Mouse (Mus musculus): ENCODE results near the gene Ripor2.
A peak's percentile ranks its signal among the peaks of the same experiment; 100 is the strongest.

Ripor2 gene

DNA sequence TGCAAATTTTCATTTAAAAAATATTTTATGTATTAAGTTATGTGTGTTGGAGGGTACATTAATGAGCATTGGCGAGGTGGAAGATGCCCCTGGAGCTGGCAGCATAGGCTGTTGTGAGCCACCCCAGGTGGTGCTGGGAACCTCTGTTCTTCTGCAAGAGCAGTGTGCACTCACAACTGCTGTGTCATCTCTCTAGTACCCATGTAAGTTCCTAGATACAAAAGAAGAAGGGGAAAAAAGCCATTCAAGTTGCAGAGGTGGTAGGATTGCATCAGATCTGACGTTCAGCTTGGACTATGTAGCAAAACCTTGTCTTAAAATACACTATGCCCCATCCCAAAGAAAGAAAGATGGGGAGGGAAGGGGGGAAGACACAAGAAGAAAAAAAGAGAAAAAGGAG, 65.5 kb downstream of the Ripor2 start:
- no peak for DNase-seq (ENCODE audit: low spot score)

- DNase-seq (ENCODE audit: low spot score), result no peak
These were observed 66.0 kb downstream of the Ripor2 start for GRCm38 (mm10) chr13:24648027-24648426.

- no peak for DNase-seq (ENCODE audit: low spot score)
These were observed 66.7 kb downstream of the Ripor2 start for GRCm38 (mm10) chr13:24648668-24649067.

- DNase-seq (ENCODE audit: low spot score), result no peak
These were observed 67.1 kb downstream of the Ripor2 start for GRCm38 (mm10) chr13:24649099-24649498.

DNA sequence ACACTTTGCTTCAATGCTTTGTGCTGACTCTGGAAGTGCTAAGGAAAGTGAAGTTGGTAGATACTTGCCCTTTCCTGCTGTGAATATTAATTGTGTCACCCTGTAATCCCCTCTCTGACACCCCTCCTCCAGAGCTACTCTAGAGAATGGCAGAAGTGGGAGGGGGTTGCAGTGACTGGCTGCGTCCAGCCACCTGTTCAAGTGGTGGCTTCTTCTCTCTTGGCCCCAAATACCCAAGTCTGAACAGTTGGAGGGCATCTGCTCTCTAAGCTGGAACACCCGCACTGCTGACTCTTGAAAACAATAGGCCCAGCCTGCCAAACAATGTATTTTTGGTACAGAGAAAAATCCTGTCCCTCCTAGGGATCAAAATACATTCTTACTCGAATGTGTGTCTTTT, 69.0 kb downstream of the Ripor2 start:
- no peak for DNase-seq (ENCODE audit: low spot score)

DNA sequence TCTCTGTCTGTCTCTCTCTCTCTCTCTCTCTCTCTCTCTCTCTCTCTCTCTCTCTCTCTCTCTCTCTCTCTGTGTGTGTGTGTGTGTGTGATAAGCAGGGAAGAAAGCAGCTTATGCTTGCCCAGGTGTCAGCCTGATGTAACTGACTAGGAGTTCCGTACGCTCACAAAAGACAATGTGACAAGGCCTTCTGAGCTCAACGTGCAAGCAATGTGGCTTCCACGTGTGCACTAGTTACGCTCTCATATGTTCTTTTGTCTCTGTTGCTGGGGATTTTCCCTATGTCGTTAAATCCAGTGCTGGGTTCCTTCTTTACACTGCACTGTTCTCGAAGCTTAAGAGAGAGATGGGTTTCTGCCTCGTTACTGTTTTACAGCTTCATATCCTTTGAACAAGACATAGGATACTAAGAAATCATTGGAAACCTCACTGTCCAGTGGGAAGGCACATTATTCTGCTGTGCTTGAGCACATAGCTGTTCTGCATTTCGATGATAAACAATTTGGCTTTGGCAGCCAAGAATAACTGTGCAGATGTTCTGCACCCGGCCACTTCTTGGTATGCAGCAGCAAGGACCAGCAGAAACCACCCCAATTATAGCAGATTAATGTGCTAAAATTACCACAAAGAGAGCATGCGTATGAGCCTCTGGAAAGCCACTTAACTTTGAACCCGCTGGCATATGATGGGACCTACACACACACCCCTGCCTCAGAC, 73.1 kb downstream of the Ripor2 start:
- DNase-seq (ENCODE audit: low spot score), result no peak

DNA sequence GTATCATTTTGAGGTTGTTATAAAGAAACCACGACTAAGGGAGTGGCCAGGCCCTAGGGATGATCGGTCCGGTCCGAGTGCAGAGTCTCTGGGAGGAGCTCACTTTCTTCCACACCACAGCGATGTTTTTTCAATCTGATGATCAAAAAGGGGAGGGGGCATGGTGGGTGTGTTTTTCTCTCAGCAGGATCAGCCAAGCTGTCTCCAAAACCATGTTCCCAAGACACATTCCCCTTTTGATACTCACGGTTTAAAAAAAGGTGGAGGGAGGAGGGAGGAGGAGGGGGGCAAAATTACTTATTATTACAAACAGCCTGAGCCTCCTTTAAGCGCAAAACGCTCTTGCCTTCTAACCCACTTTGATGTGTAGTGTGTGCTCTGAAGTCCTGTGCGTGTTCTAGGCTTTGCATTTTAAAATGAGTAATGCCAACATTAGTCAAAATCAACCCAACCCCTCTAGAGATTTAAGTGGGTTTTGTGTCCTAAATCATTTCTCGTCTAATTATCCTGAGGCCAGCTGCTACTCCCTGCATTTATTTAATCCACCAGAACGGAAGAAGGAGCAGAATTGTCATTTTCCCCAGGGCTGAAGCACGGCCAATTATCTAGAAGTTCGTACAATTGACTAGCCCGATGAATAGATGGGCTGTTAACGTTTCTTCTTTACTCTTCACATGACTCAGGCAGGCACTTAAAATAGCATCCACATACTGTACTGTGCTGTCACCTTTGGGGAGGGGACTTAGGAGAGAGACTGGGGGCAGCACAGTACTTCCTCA, 74.9 kb downstream of the Ripor2 start:
- DNase-seq (ENCODE audit: low spot score), result no peak

- DNase-seq (ENCODE audit: low spot score), result no peak
These were observed 84.8 kb downstream of the Ripor2 start for GRCm38 (mm10) chr13:24666763-24667162.

DNA sequence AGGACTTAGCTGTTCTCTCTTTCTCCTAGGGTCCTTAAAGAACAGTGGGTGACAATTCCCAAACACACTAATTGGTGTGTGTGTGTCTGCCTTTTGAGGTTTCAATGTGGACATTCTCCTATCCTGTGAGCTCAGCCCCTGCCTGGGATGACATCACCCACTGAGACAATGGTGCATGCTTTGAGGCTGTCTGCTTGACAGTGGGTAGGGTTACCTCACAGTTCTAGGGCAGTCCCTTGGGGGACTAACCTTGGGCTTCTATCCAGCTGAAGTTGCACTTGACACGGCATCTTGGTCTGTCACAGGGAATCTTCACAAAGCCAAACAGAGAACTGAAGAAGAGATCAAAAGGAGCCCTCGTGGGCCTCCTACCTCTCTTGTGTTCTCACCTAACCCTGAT, 86.6 kb downstream of the Ripor2 start:
- DNase-seq (ENCODE audit: low spot score), result no peak

GRCm38 (mm10) chr13:24670676-24671075, 88.7 kb downstream of the Ripor2 start:
- DNase-seq (ENCODE audit: low spot score), result no peak

GRCm38 (mm10) chr13:24679027-24679680, 97.2 kb downstream of the Ripor2 start:
- no peak for DNase-seq (ENCODE audit: low spot score)

DNA sequence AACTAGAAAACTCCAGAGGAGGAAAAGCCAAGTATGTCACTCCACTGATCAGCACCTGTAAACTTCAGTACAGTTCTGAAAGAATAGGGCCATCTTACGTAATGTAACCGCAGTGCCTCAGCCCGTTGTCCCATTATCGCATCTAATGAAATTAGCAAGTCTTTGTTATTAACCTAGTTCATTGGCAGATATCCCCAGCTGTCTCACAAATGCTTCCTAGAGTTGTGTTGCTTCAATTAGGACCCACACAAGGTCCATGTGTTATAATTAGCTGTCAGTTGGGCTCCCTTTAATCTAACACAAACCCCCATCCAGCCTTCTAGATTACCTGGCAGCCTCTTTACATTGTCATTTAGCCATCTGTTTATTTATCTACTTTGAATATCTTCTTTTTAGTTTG, 99.0 kb downstream of the Ripor2 start:
- no peak for DNase-seq (ENCODE audit: low spot score)

DNA sequence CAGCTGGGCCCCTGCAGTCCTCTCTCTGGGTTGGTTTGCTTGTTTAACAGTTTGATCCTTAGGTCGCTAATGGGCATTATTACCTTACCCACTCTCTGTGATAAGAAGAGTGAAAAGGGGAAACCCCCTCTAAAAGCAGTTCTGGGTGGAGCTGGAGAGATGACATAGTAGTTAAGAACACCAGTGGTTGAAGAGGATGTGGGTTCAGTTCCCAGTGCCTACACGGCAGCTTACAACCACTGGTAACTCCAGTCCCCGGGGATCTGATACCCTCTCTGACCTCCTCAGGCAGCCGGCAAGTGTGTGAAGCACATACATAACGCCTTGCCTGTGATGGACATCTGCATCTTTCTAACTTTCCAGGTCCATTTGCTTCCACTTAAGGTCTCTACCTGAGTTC, 100.4 kb downstream of the Ripor2 start:
- no peak for DNase-seq (ENCODE audit: low spot score)

DNA sequence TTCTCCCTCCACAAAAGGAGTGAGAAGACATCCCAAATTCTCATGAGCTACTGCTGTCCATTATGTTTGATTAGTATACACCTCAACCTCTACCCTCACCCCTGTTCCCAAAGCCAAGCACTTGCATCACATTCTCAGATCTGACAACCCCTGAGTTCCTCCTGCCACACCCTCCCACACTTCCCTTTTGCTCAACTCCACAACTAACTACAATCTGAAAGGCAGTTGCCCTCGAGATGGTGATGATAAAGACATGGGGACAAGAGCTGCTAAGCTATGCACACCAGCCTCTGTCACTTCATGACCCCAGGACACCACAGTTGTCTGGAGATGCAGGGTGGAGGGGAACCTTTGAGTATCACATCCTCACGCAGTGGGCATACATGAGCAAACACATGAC, 102.5 kb downstream of the Ripor2 start:
- no peak for DNase-seq (ENCODE audit: low spot score)

GRCm38 (mm10) chr13:24685846-24686245, 103.9 kb downstream of the Ripor2 start:
- no peak for DNase-seq (ENCODE audit: low spot score)

DNA sequence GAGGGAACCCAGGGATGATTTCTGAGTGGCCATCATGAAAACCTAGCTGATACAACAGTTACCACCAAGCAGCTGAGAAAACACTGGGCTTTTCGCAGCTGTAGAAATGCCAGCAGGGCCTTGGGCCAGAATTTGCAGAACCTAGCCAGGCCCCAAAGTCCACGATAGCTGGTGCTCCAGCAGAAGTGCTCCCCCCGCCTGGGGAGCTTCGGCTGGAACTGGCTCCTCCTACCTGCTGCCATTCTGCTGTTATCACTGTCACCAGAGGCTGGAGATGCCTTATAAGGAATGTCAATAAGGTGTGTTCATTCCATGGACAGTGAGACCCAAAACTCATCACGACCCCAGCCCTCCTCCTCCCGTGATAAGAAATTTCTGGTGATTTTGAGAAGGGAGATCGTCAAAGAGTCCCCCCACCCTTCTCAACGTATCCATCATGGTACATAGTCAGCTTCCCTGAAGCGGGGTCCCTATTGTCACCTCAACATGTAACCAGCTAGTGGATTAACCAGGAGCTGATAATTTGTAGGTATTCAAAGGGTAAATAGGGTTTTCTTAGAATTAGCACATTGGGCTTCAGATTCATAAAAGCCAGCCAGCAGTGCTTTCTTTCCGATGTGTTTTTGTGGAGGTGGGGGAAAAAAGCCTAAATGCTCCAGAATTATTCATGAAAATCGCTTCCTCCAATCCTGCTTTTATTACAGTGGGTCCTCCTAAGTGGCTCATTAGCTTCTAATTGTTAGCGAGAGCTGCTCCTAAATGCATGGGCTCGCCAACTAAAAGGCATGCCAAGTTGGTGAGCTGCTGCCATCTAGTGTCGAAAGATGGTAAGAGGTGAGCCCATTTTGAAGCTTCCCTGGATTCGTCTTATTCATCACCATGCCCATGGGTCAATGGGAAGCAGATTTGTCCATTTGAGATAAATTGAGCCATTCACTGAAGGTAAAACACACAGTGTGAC, 105.0 kb downstream of the Ripor2 start:
- peak; percentile 86 for DNase-seq (ENCODE audit: low spot score)

DNA sequence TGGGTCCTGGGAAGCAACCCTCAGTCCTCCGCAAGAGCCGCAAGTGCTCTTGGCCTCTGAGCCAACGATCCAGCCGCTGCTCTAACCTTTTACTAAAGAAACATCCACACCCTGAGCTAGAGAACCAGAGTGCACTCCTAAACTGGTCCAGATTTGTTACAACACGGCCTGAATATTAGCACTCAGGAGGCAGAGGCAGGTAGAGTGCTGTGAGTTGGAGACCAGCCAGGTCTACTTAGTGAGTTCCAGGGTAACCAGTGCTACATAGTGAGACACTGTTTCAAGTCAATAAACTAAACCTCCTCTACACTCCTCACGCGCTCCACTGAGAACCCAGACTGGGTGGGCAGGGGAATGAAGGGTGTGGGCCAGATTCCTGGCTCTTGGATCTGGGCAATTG, 111.3 kb downstream of the Ripor2 start:
- no peak for DNase-seq (ENCODE audit: low spot score)

DNA sequence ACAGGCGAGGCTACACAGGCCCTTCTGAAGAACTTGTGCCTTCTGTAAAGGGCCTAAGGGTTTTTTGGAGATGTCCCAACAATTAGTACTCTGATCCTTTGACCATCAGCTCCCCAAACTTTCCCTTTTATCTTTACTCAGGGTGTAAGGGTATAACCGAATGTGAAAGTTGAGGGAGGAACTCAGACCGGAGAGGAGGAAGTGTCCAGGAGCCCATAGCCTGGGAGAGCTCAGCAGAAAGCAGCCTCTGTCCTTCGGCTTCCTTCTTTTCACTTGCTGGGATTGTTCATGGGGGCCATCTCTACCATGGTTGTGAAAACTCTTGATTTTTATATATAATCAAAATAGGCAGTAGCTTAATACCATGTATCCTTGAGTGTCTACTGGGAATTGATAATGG, 116.8 kb downstream of the Ripor2 start:
- DNase-seq (ENCODE audit: low spot score), result no peak

- no peak for DNase-seq (ENCODE audit: low spot score)
These were observed 120.1 kb downstream of the Ripor2 start for GRCm38 (mm10) chr13:24702128-24702527.

GRCm38 (mm10) chr13:24709656-24710396, 127.8 kb downstream of the Ripor2 start:
- DNase-seq (ENCODE audit: low spot score), result no peak

DNA sequence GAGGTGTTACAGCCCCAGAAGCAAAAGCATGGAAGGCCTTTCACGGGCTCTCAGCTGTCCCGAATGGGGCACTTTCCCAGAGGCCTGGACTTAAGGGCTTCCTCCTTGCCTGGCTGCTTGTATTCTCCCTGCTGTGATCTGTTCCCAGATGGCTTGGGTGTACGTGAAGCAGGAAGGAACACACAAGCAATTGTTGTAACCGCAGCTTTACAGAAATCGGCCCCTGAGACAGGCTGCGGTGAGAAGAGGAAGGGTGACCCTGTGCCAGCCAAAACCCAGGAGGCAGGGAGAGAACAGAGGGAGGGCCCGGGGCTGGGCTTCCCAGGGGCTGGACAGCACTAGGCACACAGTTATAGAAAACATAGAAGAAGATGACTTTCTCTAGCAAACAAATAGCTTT, 129.0 kb downstream of the Ripor2 start:
- DNase-seq (ENCODE audit: low spot score), result no peak

All from adipocyte (in vitro differentiated cells).